Comparison of ENCODE assay signal across 12 mouse cellular contexts in the genomic region with DNA sequence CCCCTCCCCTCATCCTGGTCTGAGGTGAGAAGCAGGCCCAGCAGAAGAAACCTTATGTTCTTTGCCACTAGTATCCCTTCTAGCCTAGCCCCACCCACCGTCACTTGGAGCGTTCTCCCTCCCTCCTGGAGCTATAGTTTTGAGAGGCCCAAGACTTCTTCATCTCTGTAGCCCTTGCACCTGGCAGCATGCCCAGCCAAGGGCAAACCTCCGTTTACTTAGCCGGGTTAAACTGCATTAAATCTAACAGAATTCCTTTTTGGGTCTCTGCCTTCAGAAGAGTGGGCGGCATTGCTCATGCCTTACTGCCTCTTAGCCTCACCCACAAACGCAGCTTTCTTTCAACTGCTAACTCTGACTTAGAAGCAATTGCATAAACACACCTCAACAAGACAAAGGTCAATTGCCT.
DNase-seq lines count a peak whose midpoint lies in the region; ATAC-seq lines count a peak whose summit lies in the region.
"Had no signal": no experiment of that assay in that cellular context is flagged by ENCODE, and none has a peak within 500 bp of the region (broad histone marks: within the 10 kb centered on the region; RNA-seq: fewer than 3 reads in every experiment).

No protein-coding gene starts in this region.

- ATAC-seq in intestine, embryonic 15.5 days = peak; percentile 94
- peak; percentile 91 for ATAC-seq in stomach, embryonic 16.5 days (ENCODE audit: insufficient read depth, low FRiP score)
- ATAC-seq in megakaryocyte-erythroid progenitor cell, adult 5-6 weeks (replicated peaks; ENCODE audit: low FRiP score, low TSS enrichment, poor library complexity, severe bottlenecking) = no peak
- no peak for ATAC-seq in forebrain, embryonic 16.5 days

- 18% methylated on average over 6 of the region's 6 CpGs for WGBS in intestine, embryonic 15.5 days
- WGBS in stomach, embryonic 16.5 days = 7% methylated on average over 6 of the region's 6 CpGs
- 48% methylated on average over 6 of the region's 6 CpGs for WGBS in forebrain, embryonic 16.5 days
- WGBS in hindbrain, embryonic 10.5 days = 78% methylated on average over 6 of the region's 6 CpGs

- H3K27me3 ChIP-seq in intestine, embryonic 15.5 days (replicated peaks) = no peaks in the 10 kb centered on the region
- no peaks in the 10 kb centered on the region for H3K27me3 ChIP-seq in stomach, embryonic 16.5 days (ENCODE audit: control insufficient read depth, insufficient read depth, low read length)
- no peaks in the 10 kb centered on the region for H3K27me3 ChIP-seq in forebrain, embryonic 16.5 days (replicated peaks; ENCODE audit: control insufficient read depth, insufficient read depth, low read length)
- H3K27me3 ChIP-seq in hindbrain, embryonic 10.5 days (ENCODE audit: insufficient read depth, poor library complexity, severe bottlenecking) = no peaks in the 10 kb centered on the region

- no peaks in the 10 kb centered on the region for H3K36me3 ChIP-seq in intestine, embryonic 15.5 days
- H3K36me3 ChIP-seq in stomach, embryonic 16.5 days (ENCODE audit: control insufficient read depth, insufficient read depth, low read length) = no peaks in the 10 kb centered on the region
- H3K36me3 ChIP-seq in forebrain, embryonic 16.5 days (ENCODE audit: control insufficient read depth, insufficient read depth) = no peaks in the 10 kb centered on the region
- H3K36me3 ChIP-seq in hindbrain, embryonic 10.5 days = no peaks in the 10 kb centered on the region

- no peaks in the 10 kb centered on the region for H3K9me3 ChIP-seq in intestine, embryonic 15.5 days
- no peaks in the 10 kb centered on the region for H3K9me3 ChIP-seq in stomach, embryonic 16.5 days (replicated peaks; ENCODE audit: control insufficient read depth, low read length)
- H3K9me3 ChIP-seq in forebrain, embryonic 16.5 days (ENCODE audit: control insufficient read depth, low read length) = no peaks in the 10 kb centered on the region
- H3K9me3 ChIP-seq in hindbrain, embryonic 10.5 days = 0 out of 2 replicates have a peak, but pooled peaks cover 5% of the 10 kb centered on the region

- peak overlapping the region; percentile 41 for H3K4me2 ChIP-seq in intestine, embryonic 15.5 days (replicated peaks)
- no peak overlapping the region for H3K4me2 ChIP-seq in stomach, embryonic 16.5 days (ENCODE audit: low read depth, low read length)
- no peak overlapping the region for H3K4me2 ChIP-seq in forebrain, embryonic 16.5 days (ENCODE audit: low read length)

- H3K9ac ChIP-seq in intestine, embryonic 15.5 days = no peak overlapping the region
- H3K9ac ChIP-seq in stomach, embryonic 16.5 days (ENCODE audit: low read length) = no peak overlapping the region
- H3K9ac ChIP-seq in forebrain, embryonic 16.5 days (replicated peaks; ENCODE audit: low read depth, low read length) = no peak overlapping the region

- H3K4me3 ChIP-seq in intestine, embryonic 15.5 days (replicated peaks) = no peak overlapping the region
- H3K4me3 ChIP-seq in stomach, embryonic 16.5 days (replicated peaks; ENCODE audit: low read length) = no peak overlapping the region
- no peak overlapping the region for H3K4me3 ChIP-seq in forebrain, embryonic 16.5 days (replicated peaks; ENCODE audit: low read length)
- no peak overlapping the region for H3K4me3 ChIP-seq in hindbrain, embryonic 10.5 days

- H3K27ac ChIP-seq in intestine, embryonic 15.5 days = peak overlapping the region; percentile 41; the same call in 1 of the 2 replicates
- H3K27ac ChIP-seq in stomach, embryonic 16.5 days (ENCODE audit: low read length) = peak overlapping the region; percentile 59
- no peak overlapping the region for H3K27ac ChIP-seq in forebrain, embryonic 16.5 days (ENCODE audit: low read length)
- no peak overlapping the region for H3K27ac ChIP-seq in hindbrain, embryonic 10.5 days
- H3K27ac ChIP-seq: macrophage had no signal

- DNase-seq in right cerebral cortex, adult 18-20 months = peak; percentile 44
- DNase-seq in right cerebral cortex, postnatal 4 days = no peak
- DNase-seq in kidney, postnatal 4 days = peak; percentile 67 to 78
- no peak for DNase-seq in hindbrain, embryonic 10.5 days (ENCODE audit: low spot score)
- DNase-seq: embryo, embryonic 11 days; right cerebral cortex, postnatal 25 days; thymus, postnatal 4 days had no signal

- H3K4me1 ChIP-seq in intestine, embryonic 15.5 days (replicated peaks) = peaks cover 4% of the 10 kb centered on the region; the same call in 1 of the 2 replicates
- 0 out of 2 replicates have a peak, but pooled peaks cover 6% of the 10 kb centered on the region for H3K4me1 ChIP-seq in stomach, embryonic 16.5 days (ENCODE audit: control insufficient read depth, insufficient read depth, low read length)
- H3K4me1 ChIP-seq in forebrain, embryonic 16.5 days (replicated peaks; ENCODE audit: control insufficient read depth, insufficient read depth, low read length) = no peaks in the 10 kb centered on the region
- no peaks in the 10 kb centered on the region for H3K4me1 ChIP-seq in hindbrain, embryonic 10.5 days (replicated peaks)

Comparison
In these comparisons a context has a peak if more than half of its experiments do, and no peak if none do; other contexts are left out.
1. DNase-seq: peak in right cerebral cortex, adult 18-20 months (single experiment) and kidney, postnatal 4 days (2 of 2); none in right cerebral cortex, postnatal 4 days (single experiment) and hindbrain, embryonic 10.5 days (single experiment).
2. ATAC-seq: peak in intestine, embryonic 15.5 days (single experiment) and stomach, embryonic 16.5 days (single experiment); none in megakaryocyte-erythroid progenitor cell, adult 5-6 weeks (single experiment) and forebrain, embryonic 16.5 days (single experiment).
3. H3K27ac ChIP-seq: peak in intestine, embryonic 15.5 days (single experiment) and stomach, embryonic 16.5 days (single experiment); none in forebrain, embryonic 16.5 days (single experiment) and hindbrain, embryonic 10.5 days (single experiment).